Mouse (Mus musculus): ENCODE data around the gene Npc1l1. TPM values are rescaled to one million over a fixed set of nuclear protein-coding genes. Genes with fewer than 3 reads are reported as not detected.

The Npc1l1 gene
- polyA plus RNA-seq, 1 experiment from 2014 or later = not detected

DNA sequence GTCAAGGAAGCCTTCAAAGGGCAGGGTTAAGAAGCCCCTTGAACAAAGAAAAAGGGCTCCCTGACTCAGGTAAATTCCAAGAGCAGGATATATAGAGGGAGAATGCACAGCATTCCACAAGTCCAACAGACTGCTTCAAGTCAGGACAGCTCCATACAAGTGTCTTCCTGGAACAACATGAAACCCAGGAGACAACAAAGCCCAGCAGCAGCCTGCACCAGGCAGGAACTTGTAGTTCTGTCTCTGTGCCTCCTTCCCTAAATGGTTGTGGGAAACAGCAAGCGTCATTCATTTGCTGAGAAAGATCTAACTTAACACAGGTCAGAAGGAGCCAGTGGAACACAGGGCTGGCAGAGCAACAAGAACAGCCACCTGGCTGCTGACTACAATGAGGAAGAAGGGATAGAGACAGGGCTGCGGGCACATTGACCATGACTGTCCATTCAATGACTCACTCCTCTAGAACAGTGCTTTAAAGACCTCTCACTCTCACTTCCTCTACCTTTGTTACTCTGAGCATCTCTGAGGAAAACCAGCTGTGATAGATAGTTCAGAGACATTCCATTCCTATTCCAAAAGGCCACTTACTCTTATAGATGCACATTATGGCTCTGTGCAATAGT lies 60.8 kb downstream of the Npc1l1 start:
- Histone ChIP-seq H3K4me3 (no peak overlapping the region), H3K9me3 (no peaks in the 10 kb centered on the region; the same call in 1 of the 2 replicates), H3K4me1 (no peaks in the 10 kb centered on the region), H3K27me3 (ENCODE audit: poor library complexity, severe bottlenecking) (no peaks in the 10 kb centered on the region), H3K36me3 (replicated peaks) (peaks cover 8% of the 10 kb centered on the region), H3K27ac (no peak overlapping the region)
- no peak for DNase-seq (ENCODE audit: extremely low spot score, low spot score)
- WGBS = 94% methylated on average over 2 of the region's 2 CpGs

DNA sequence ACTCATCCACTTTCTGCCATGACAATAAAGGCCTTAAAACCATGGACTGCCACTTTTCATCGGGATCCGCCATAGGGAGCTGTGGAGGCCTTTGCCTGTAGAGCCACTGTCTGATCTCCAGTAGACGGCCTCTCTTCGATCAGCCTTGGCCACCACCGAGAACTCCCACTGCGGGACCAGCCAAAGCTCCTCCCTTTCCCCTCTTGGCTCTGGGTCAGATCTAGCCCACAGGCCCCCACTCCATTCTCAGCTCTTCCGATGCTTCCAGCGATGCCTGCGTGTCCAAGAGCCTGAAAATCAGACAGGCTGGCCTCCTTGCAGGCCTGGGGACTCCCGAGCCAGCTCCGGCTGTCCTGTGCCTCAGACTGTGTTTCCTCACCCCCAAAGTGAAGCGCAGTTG lies 63.6 kb downstream of the Npc1l1 start:
- H3K27ac ChIP-seq = no peak overlapping the region
- WGBS = 94% methylated on average over 12 of the region's 12 CpGs
- no peaks in the 10 kb centered on the region for H3K27me3 ChIP-seq (ENCODE audit: poor library complexity, severe bottlenecking)
- H3K4me1 ChIP-seq = no peaks in the 10 kb centered on the region
- H3K9me3 ChIP-seq = no peaks in the 10 kb centered on the region
- H3K36me3 ChIP-seq (replicated peaks) = no peaks in the 10 kb centered on the region
- no peak for DNase-seq (ENCODE audit: extremely low spot score, low spot score)
- no peak overlapping the region for H3K4me3 ChIP-seq

DNA sequence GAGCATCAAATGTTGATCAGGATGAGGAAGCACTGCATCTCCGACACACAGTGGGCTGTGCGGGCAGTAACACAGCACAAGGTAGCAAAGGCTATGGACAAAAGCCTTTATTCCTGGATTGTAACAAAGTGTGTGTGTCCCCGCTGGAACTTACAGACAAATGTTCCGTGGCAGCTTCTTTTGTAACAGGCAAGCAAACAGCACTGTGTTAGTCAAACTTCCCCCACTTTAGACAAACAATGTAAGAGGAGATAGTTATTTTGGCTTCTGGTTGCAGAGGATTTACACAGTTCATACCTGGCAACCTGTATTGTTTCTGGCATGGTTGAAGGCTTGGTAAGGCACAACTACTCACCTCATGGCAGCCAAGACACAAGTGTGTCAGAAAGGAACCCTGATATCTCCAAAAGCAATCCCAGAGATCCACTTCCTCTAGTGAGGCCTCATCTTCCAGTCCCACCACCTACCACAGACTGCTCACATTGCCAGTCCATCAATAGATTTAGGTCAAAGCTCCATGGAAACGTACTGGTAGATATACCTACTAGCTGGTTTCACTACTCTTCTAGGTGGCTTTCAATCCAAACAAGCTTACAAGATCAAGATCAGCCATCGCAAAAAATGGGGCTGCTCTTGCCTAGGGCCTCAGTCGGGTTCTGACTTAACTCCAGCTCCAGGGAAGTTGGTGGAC lies 64.4 kb downstream of the Npc1l1 start:
- H3K27me3 ChIP-seq (ENCODE audit: poor library complexity, severe bottlenecking) = no peaks in the 10 kb centered on the region
- DNase-seq (ENCODE audit: extremely low spot score, low spot score) = no peak
- no peaks in the 10 kb centered on the region for H3K9me3 ChIP-seq
- H3K4me1 ChIP-seq = no peaks in the 10 kb centered on the region
- no peak overlapping the region for H3K27ac ChIP-seq
- 95% methylated on average over 7 of the region's 7 CpGs for WGBS
- no peaks in the 10 kb centered on the region for H3K36me3 ChIP-seq (replicated peaks)
- no peak overlapping the region for H3K4me3 ChIP-seq

DNA sequence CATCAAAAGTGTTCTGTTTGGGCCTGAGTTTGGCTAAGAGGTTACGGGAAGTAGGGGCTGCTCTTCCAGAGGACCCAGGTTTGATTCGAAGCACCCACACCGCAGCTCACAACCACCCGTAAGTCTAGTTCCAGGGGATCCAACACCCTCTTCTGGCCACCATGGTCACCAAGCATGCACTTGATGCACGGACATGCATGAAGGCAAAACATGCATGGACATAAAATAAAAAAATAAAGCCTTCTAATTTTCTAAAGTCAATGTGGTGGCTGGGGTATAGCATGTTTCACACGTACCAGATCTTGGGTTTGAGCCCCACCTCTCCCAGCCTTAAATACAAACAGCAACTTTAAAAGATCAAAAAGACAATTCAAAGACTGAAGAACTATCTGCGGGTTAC lies 65.2 kb downstream of the Npc1l1 start:
- Histone ChIP-seq H3K9me3 (no peaks in the 10 kb centered on the region), H3K4me1 (no peaks in the 10 kb centered on the region), H3K36me3 (replicated peaks) (no peaks in the 10 kb centered on the region), H3K27me3 (ENCODE audit: poor library complexity, severe bottlenecking) (no peaks in the 10 kb centered on the region), H3K27ac (no peak overlapping the region), H3K4me3 (no peak overlapping the region)
- 94% methylated on average over 7 of the region's 7 CpGs for WGBS
- DNase-seq (ENCODE audit: extremely low spot score, low spot score) = no peak

DNA sequence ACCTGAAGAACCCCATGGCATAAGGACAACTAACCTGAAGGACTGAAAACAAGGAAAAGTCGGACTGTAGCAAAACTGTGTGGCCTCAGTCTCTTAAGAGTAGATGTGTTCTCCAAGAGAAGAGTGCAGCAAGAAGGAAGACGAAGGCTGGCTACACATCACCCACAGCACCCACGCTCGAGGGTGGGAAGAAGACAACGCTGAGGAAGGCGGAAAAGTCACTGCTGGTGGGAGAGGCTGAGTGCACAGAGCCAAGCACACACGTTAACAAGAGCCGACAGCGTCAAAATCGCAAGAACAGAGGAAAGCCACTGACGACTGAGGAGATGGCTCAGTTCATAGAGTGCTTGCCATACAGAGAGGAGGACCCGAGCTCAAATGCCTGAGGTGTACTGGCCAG lies 66.2 kb downstream of the Npc1l1 start:
- Histone ChIP-seq H3K4me3 (no peak overlapping the region), H3K4me1 (no peaks in the 10 kb centered on the region)
- WGBS = 93% methylated on average over 12 of the region's 12 CpGs

DNA sequence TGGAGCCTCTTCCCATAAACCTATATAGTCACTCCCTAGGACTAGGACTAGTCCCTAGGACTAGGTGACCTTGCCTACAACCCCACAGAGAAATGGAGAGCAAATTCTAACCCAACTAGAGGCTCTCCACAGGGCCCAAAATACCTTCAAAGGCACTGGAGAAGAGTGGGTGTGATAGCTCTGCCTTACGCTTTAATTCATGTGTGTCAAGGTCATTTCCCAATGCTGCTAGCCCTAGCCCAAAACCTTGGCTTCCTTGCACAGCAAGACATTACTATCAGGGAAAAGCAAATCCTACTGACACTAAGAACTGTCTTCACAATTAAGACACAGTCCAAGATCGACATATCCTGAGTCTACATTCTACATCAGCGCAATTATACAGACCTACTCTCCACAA lies 66.9 kb downstream of the Npc1l1 start:
- 99% methylated on average over 3 of the region's 3 CpGs for WGBS
- Histone ChIP-seq H3K36me3 (replicated peaks) (no peaks in the 10 kb centered on the region), H3K4me1 (no peaks in the 10 kb centered on the region), H3K9me3 (no peaks in the 10 kb centered on the region), H3K27me3 (ENCODE audit: poor library complexity, severe bottlenecking) (no peaks in the 10 kb centered on the region), H3K27ac (no peak overlapping the region), H3K4me3 (no peak overlapping the region)
- DNase-seq (ENCODE audit: extremely low spot score, low spot score) = no peak

More for the DNA sequence above, 66.2 kb downstream of the Npc1l1 start:
- Histone ChIP-seq H3K27me3 (ENCODE audit: poor library complexity, severe bottlenecking) (no peaks in the 10 kb centered on the region), H3K36me3 (replicated peaks) (no peaks in the 10 kb centered on the region), H3K27ac (no peak overlapping the region), H3K9me3 (no peaks in the 10 kb centered on the region)
- no peak for DNase-seq (ENCODE audit: extremely low spot score, low spot score)

DNA sequence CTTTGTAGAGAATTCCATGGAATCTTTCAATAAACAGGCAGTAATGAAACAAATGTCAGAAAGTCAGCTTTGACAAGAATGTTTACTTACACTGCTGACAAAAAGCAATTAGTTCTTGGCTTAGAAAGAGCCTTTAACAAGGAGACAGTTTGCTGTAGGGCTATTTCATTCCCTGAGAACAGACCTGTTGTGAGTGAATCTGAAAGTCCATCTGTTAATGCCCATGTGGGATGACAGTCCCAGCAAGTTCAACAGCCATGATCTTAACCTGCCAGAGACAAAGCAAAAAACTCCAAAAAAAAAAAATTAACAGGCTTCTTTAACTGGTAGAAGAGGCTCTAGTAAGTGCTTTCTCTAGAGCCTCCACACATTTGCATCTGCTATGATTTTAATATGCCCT lies 68.4 kb downstream of the Npc1l1 start:
- DNase-seq (ENCODE audit: extremely low spot score, low spot score) = no peak
- Histone ChIP-seq H3K36me3 (replicated peaks) (no peaks in the 10 kb centered on the region), H3K27ac (no peak overlapping the region), H3K4me3 (no peak overlapping the region), H3K9me3 (no peaks in the 10 kb centered on the region), H3K27me3 (ENCODE audit: poor library complexity, severe bottlenecking) (no peaks in the 10 kb centered on the region), H3K4me1 (no peaks in the 10 kb centered on the region)

Other genes starting within 250 kb of the Npc1l1 start
- gene Camk2b, start 163.8 kb downstream of the Npc1l1 start, polyA plus RNA-seq (2016; fragmentation: Nextera tagmentation; extraction: Ambion mirVana) = 0.51 and 0.63 TPM in 2 replicates
- gene A730071L15Rik, start 30.1 kb downstream of the Npc1l1 start, polyA plus RNA-seq (2016; fragmentation: Nextera tagmentation; extraction: Ambion mirVana) = 0.57 TPM in 2 replicates
- 56.5 and 57.3 TPM in 2 replicates for gene Nudcd3, start 29.7 kb downstream of the Npc1l1 start, polyA plus RNA-seq (2016; fragmentation: Nextera tagmentation; extraction: Ambion mirVana)
- gene Ddx56, start 37.6 kb upstream of the Npc1l1 start, polyA plus RNA-seq (2016; fragmentation: Nextera tagmentation; extraction: Ambion mirVana) = 133 and 135 TPM in 2 replicates
- 116 and 126 TPM in 2 replicates for gene Tmed4, start 44.7 kb upstream of the Npc1l1 start, polyA plus RNA-seq (2016; fragmentation: Nextera tagmentation; extraction: Ambion mirVana)
- 112 and 115 TPM in 2 replicates for gene Ogdh, start 61.5 kb upstream of the Npc1l1 start, polyA plus RNA-seq (2016; fragmentation: Nextera tagmentation; extraction: Ambion mirVana)
- gene Zmiz2, start 158.9 kb upstream of the Npc1l1 start, polyA plus RNA-seq (2016; fragmentation: Nextera tagmentation; extraction: Ambion mirVana) = 13.6 and 15.9 TPM in 2 replicates
- 6,009 and 6,074 TPM in 2 replicates for gene Ppia, start 185.3 kb upstream of the Npc1l1 start, polyA plus RNA-seq (2016; fragmentation: Nextera tagmentation; extraction: Ambion mirVana)
- gene H2afv, start 214.3 kb upstream of the Npc1l1 start, polyA plus RNA-seq (2016; fragmentation: Nextera tagmentation; extraction: Ambion mirVana) = 844 and 848 TPM in 2 replicates
- 16.9 and 18.7 TPM in 2 replicates for gene Purb, start 245.8 kb upstream of the Npc1l1 start, polyA plus RNA-seq (2016; fragmentation: Nextera tagmentation; extraction: Ambion mirVana)